Mouse (Mus musculus): ENCODE measurements at regions not wholly inside any gene's neighbourhood (a gene's known extent, or its start where the extent isn't known, plus 50 kb on each side); places are given as distances from the start of the nearest gene placed in this dataset.

- 67% methylated on average over 6 of the region's 6 CpGs for WGBS
- no peak for ATAC-seq
- H3K27ac ChIP-seq = peak overlapping the region; percentile 19; the same call in 1 of the 2 replicates
Measured at GRCm38 (mm10) chr15:74343591-74343990, 292.6 kb downstream of the Mroh4 start.

GRCm38 (mm10) chr15:74333846-74334245 lies 302.3 kb downstream of the Mroh4 start:
- Histone ChIP-seq H3K4me1 (peaks cover 12% of the 10 kb centered on the region; the same call in 1 of the 2 replicates), H3K27me3 (no peaks in the 10 kb centered on the region), H3K4me3 (no peak overlapping the region), H3K9ac (no peak overlapping the region), H3K27ac (no peak overlapping the region), H3K9me3 (replicated peaks) (no peaks in the 10 kb centered on the region), H3K36me3 (ENCODE audit: poor library complexity, severe bottlenecking) (no peaks in the 10 kb centered on the region), H3K4me2 (no peak overlapping the region)
- ATAC-seq = no peak

More at GRCm38 (mm10) chr15:74343591-74343990, 292.6 kb downstream of the Mroh4 start:
- H3K9ac ChIP-seq = no peak overlapping the region
- peaks cover 17% of the 10 kb centered on the region for H3K4me1 ChIP-seq
- no peaks in the 10 kb centered on the region for H3K9me3 ChIP-seq (replicated peaks)
- no peak overlapping the region for H3K4me3 ChIP-seq
- no peak overlapping the region for H3K4me2 ChIP-seq
- no peaks in the 10 kb centered on the region for H3K36me3 ChIP-seq (ENCODE audit: poor library complexity, severe bottlenecking)
- H3K27me3 ChIP-seq = no peaks in the 10 kb centered on the region

- WGBS = 72% methylated on average over 3 of the region's 3 CpGs
- Histone ChIP-seq H3K4me2 (no peak overlapping the region), H3K27me3 (0 out of 2 replicates have a peak, but pooled peaks cover 3% of the 10 kb centered on the region), H3K9ac (no peak overlapping the region), H3K9me3 (replicated peaks) (no peaks in the 10 kb centered on the region), H3K4me3 (no peak overlapping the region), H3K27ac (no peak overlapping the region), H3K4me1 (peaks cover 33% of the 10 kb centered on the region), H3K36me3 (ENCODE audit: poor library complexity, severe bottlenecking) (no peaks in the 10 kb centered on the region)
- ATAC-seq = no peak
Measured at GRCm38 (mm10) chr15:74330131-74330530, 306.0 kb downstream of the Mroh4 start.

- peaks cover 34% of the 10 kb centered on the region for H3K4me1 ChIP-seq
- no peak overlapping the region for H3K4me3 ChIP-seq
- no peaks in the 10 kb centered on the region for H3K36me3 ChIP-seq (ENCODE audit: poor library complexity, severe bottlenecking)
- no peak overlapping the region for H3K9ac ChIP-seq
- peak; percentile 19; the same call in 1 of the 2 replicates for ATAC-seq
- H3K4me2 ChIP-seq = no peak overlapping the region
- no peak overlapping the region for H3K27ac ChIP-seq
- 34% methylated on average over 14 of the region's 14 CpGs for WGBS
- H3K9me3 ChIP-seq (replicated peaks) = no peaks in the 10 kb centered on the region
- H3K27me3 ChIP-seq = 0 out of 2 replicates have a peak, but pooled peaks cover 5% of the 10 kb centered on the region
Measured at GRCm38 (mm10) chr15:74329221-74329620, 306.9 kb downstream of the Mroh4 start.

- Histone ChIP-seq H3K9ac (no peak overlapping the region), H3K36me3 (ENCODE audit: poor library complexity, severe bottlenecking) (no peaks in the 10 kb centered on the region), H3K27me3 (0 out of 2 replicates have a peak, but pooled peaks cover 5% of the 10 kb centered on the region), H3K9me3 (replicated peaks) (no peaks in the 10 kb centered on the region), H3K27ac (no peak overlapping the region), H3K4me2 (no peak overlapping the region), H3K4me1 (peaks cover 39% of the 10 kb centered on the region), H3K4me3 (no peak overlapping the region)
- 65% methylated on average over 5 of the region's 5 CpGs for WGBS
- no peak for ATAC-seq
Measured at GRCm38 (mm10) chr15:74326661-74327060, 309.5 kb downstream of the Mroh4 start.

- 0 out of 2 replicates have a peak, but pooled peaks have one; percentile 26 for ATAC-seq
- H3K27ac ChIP-seq = no peak overlapping the region
- H3K36me3 ChIP-seq (ENCODE audit: poor library complexity, severe bottlenecking) = no peaks in the 10 kb centered on the region
Measured at GRCm38 (mm10) chr15:74325543-74325942, 310.6 kb downstream of the Mroh4 start.

GRCm38 (mm10) chr15:74319407-74319806 lies 316.7 kb downstream of the Mroh4 start:
- Histone ChIP-seq H3K27me3 (no peaks in the 10 kb centered on the region), H3K36me3 (ENCODE audit: poor library complexity, severe bottlenecking) (no peaks in the 10 kb centered on the region), H3K4me1 (peaks cover 24% of the 10 kb centered on the region), H3K4me2 (no peak overlapping the region), H3K4me3 (no peak overlapping the region), H3K9me3 (replicated peaks) (no peaks in the 10 kb centered on the region), H3K9ac (no peak overlapping the region), H3K27ac (no peak overlapping the region; the same call in 1 of the 2 replicates)
- no peak for ATAC-seq
- 66% methylated on average over 3 of the region's 3 CpGs for WGBS

More at GRCm38 (mm10) chr15:74325543-74325942, 310.6 kb downstream of the Mroh4 start:
- Histone ChIP-seq H3K4me2 (no peak overlapping the region), H3K4me1 (peaks cover 39% of the 10 kb centered on the region), H3K9me3 (replicated peaks) (no peaks in the 10 kb centered on the region), H3K27me3 (0 out of 2 replicates have a peak, but pooled peaks cover 5% of the 10 kb centered on the region), H3K4me3 (no peak overlapping the region), H3K9ac (no peak overlapping the region)
- 30% methylated on average over 9 of the region's 9 CpGs for WGBS

GRCm38 (mm10) chr15:74318422-74318841 lies 317.7 kb downstream of the Mroh4 start:
- H3K36me3 ChIP-seq (ENCODE audit: poor library complexity, severe bottlenecking) = no peaks in the 10 kb centered on the region
- 16% methylated on average over 3 of the region's 3 CpGs for WGBS
- peak overlapping the region; percentile 37; the same call in 1 of the 2 replicates for H3K27ac ChIP-seq
- H3K9ac ChIP-seq = no peak overlapping the region
- H3K4me3 ChIP-seq = no peak overlapping the region
- H3K4me2 ChIP-seq = no peak overlapping the region
- H3K9me3 ChIP-seq (replicated peaks) = no peaks in the 10 kb centered on the region
- peak; percentile 55; the same call in 1 of the 2 replicates for ATAC-seq
- no peaks in the 10 kb centered on the region for H3K27me3 ChIP-seq
- H3K4me1 ChIP-seq = peaks cover 24% of the 10 kb centered on the region

GRCm38 (mm10) chr15:74311082-74311481 lies 325.1 kb downstream of the Mroh4 start:
- ATAC-seq = no peak

GRCm38 (mm10) chr15:74306543-74306942 lies 329.6 kb downstream of the Mroh4 start:
- no peaks in the 10 kb centered on the region for H3K4me1 ChIP-seq
- no peaks in the 10 kb centered on the region for H3K9me3 ChIP-seq (replicated peaks)
- H3K4me2 ChIP-seq = no peak overlapping the region
- no peaks in the 10 kb centered on the region for H3K27me3 ChIP-seq
- H3K9ac ChIP-seq = no peak overlapping the region
- 89% methylated on average over 5 of the region's 5 CpGs for whole genome bisulfite sequencing
- no peak for ATAC-seq
- no peaks in the 10 kb centered on the region for H3K36me3 ChIP-seq (ENCODE audit: poor library complexity, severe bottlenecking)
- H3K4me3 ChIP-seq = no peak overlapping the region
- no peak overlapping the region for H3K27ac ChIP-seq

More at GRCm38 (mm10) chr15:74311082-74311481, 325.1 kb downstream of the Mroh4 start:
- H3K4me3 ChIP-seq = no peak overlapping the region
- no peak overlapping the region for H3K27ac ChIP-seq
- H3K9me3 ChIP-seq (replicated peaks) = no peaks in the 10 kb centered on the region
- H3K9ac ChIP-seq = no peak overlapping the region
- H3K27me3 ChIP-seq = no peaks in the 10 kb centered on the region
- H3K4me2 ChIP-seq = no peak overlapping the region
- no peaks in the 10 kb centered on the region for H3K36me3 ChIP-seq (ENCODE audit: poor library complexity, severe bottlenecking)
- 48% methylated on average over 3 of the region's 3 CpGs for WGBS
- H3K4me1 ChIP-seq = no peaks in the 10 kb centered on the region

GRCm38 (mm10) chr15:74296277-74296676 lies 339.9 kb downstream of the Mroh4 start:
- Histone ChIP-seq H3K27ac (no peak overlapping the region), H3K27me3 (no peaks in the 10 kb centered on the region), H3K9ac (no peak overlapping the region), H3K4me2 (no peak overlapping the region), H3K4me3 (no peak overlapping the region), H3K4me1 (peaks cover 18% of the 10 kb centered on the region), H3K36me3 (ENCODE audit: poor library complexity, severe bottlenecking) (no peaks in the 10 kb centered on the region), H3K9me3 (replicated peaks) (no peaks in the 10 kb centered on the region)
- no peak for ATAC-seq
- 55% methylated on average over 8 of the region's 8 CpGs for WGBS

- H3K4me3 ChIP-seq = no peak overlapping the region
- no peaks in the 10 kb centered on the region for H3K9me3 ChIP-seq (replicated peaks)
- H3K9ac ChIP-seq = no peak overlapping the region; the same call in 1 of the 2 replicates
- WGBS = 65% methylated on average over 10 of the region's 10 CpGs
- H3K27ac ChIP-seq = no peak overlapping the region
- H3K4me2 ChIP-seq = no peak overlapping the region
- no peaks in the 10 kb centered on the region for H3K36me3 ChIP-seq (ENCODE audit: poor library complexity, severe bottlenecking)
- H3K4me1 ChIP-seq = peaks cover 20% of the 10 kb centered on the region
- H3K27me3 ChIP-seq = no peaks in the 10 kb centered on the region
- ATAC-seq = no peak
Measured at GRCm38 (mm10) chr15:74294691-74295090, 341.5 kb downstream of the Mroh4 start.

- Histone ChIP-seq H3K4me2 (no peak overlapping the region), H3K4me1 (peaks cover 25% of the 10 kb centered on the region), H3K9ac (no peak overlapping the region), H3K36me3 (ENCODE audit: poor library complexity, severe bottlenecking) (no peaks in the 10 kb centered on the region), H3K9me3 (replicated peaks) (no peaks in the 10 kb centered on the region), H3K4me3 (no peak overlapping the region), H3K27ac (no peak overlapping the region), H3K27me3 (no peaks in the 10 kb centered on the region)
- WGBS = 83% methylated on average over 10 of the region's 10 CpGs
- no peak for ATAC-seq
Measured at GRCm38 (mm10) chr15:74294109-74294508, 342.0 kb downstream of the Mroh4 start.
